Mouse (Mus musculus): ENCODE data around the gene Nubp1. TPM values are rescaled to one million over a fixed set of nuclear protein-coding genes. Genes with fewer than 3 reads are reported as not detected.

Nubp1 gene
- polyA plus RNA-seq, 1 experiment from 2014 or later, result 23.9 TPM

DNA sequence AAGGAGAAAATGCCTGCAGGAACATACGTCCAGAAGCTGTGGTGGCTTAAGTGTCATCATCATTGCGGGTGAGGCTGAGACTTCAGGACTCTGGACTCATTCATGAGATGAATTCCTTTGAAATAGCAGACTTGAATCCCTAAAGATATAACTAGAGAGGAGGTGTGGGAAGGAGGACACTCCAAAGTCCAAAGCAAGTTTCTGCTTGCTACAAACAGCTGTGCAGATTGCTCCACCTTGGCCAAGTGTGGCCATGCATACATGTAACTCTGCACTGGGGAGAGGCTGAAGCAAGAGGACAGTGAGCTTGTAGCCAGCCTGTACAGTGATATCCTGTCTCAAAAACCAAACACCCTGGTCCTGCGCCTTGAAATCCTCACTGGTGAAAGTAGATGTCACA is 60.2 kb downstream of the Nubp1 start:
- Histone ChIP-seq H3K9ac (ENCODE audit: low read depth, low read length) (no peak overlapping the region), H3K27ac (ENCODE audit: low read length) (no peak overlapping the region)
- 65% methylated on average over 3 of the region's 3 CpGs for WGBS (ENCODE audit: insufficient replicate concordance)

More for the DNA sequence above, 60.2 kb downstream of the Nubp1 start:
- Histone ChIP-seq H3K4me1 (ENCODE audit: control insufficient read depth, low read depth, low read length) (no peaks in the 10 kb centered on the region), H3K4me2 (ENCODE audit: low read depth, low read length) (no peak overlapping the region), H3K27me3 (ENCODE audit: control insufficient read depth, insufficient read depth, low read depth, low read length) (no peaks in the 10 kb centered on the region), H3K36me3 (ENCODE audit: control insufficient read depth, insufficient read depth) (no peaks in the 10 kb centered on the region), H3K4me3 (ENCODE audit: low read depth, low read length) (no peak overlapping the region), H3K9me3 (replicated peaks; ENCODE audit: control insufficient read depth, low read length) (no peaks in the 10 kb centered on the region)
- no peak for ATAC-seq (ENCODE audit: low read depth)

Other genes with a start within 250 kb of the Nubp1 start
- 0.11 and 0.33 TPM in 2 replicates for gene Rpl39l, start 241.7 kb upstream of the Nubp1 start, polyA plus RNA-seq (2015; fragmentation: Nextera tagmentation; extraction: Ambion mirVana)
- 0.09 and 0.21 TPM in 2 replicates for gene Atf7ip2, start 219.2 kb upstream of the Nubp1 start, polyA plus RNA-seq (2015; fragmentation: Nextera tagmentation; extraction: Ambion mirVana)
- 5.8 and 6.7 TPM in 2 replicates for gene Emp2, start 98.0 kb upstream of the Nubp1 start, polyA plus RNA-seq (2015; fragmentation: Nextera tagmentation; extraction: Ambion mirVana)
- gene Tekt5, start 16.5 kb upstream of the Nubp1 start, polyA plus RNA-seq (2015; fragmentation: Nextera tagmentation; extraction: Ambion mirVana), result 0.11 and 0.17 TPM in 2 replicates
- gene Tvp23a, start 35.4 kb downstream of the Nubp1 start, polyA plus RNA-seq (2015; fragmentation: Nextera tagmentation; extraction: Ambion mirVana), result 0.47 and 0.51 TPM in 2 replicates
- 0.13 and 0.18 TPM in 2 replicates for gene Ciita, start 68.1 kb downstream of the Nubp1 start, polyA plus RNA-seq (2015; fragmentation: Nextera tagmentation; extraction: Ambion mirVana)
- gene Dexi, start 131.1 kb downstream of the Nubp1 start, polyA plus RNA-seq (2015; fragmentation: Nextera tagmentation; extraction: Ambion mirVana), result 1.1 and 1.7 TPM in 2 replicates
- 9.8 and 11.1 TPM in 2 replicates for gene Clec16a, start 133.4 kb downstream of the Nubp1 start, polyA plus RNA-seq (2015; fragmentation: Nextera tagmentation; extraction: Ambion mirVana)

Measured in liver, embryonic 16.5 days (tissue).